Mouse (Mus musculus) brain, embryonic 14.5 days (tissue): ENCODE measurements around the gene Serpina16.

Experiments
- CTCF ChIP-seq: fragments of 200-500 bp; IDR thresholded peaks from 2 replicates; pipeline ENCODE4 v1.5.1; 2012; ENCODE audit warnings: inconsistent platforms, mild to moderate bottlenecking, moderate library complexity, borderline replicate concordance; ENCODE audit not compliant: insufficient read depth, insufficient read length; ENCODE audit errors: extremely low read depth
- POLR2A ChIP-seq: fragments of 200-500 bp; IDR thresholded peaks from 2 replicates; pipeline ENCODE4 v1.6.1; 2012; ENCODE audit warnings: mild to moderate bottlenecking, inconsistent platforms, borderline replicate concordance; ENCODE audit not compliant: poor library complexity, insufficient read depth, insufficient read length, severe bottlenecking; ENCODE audit errors: extremely low read depth

DNA sequence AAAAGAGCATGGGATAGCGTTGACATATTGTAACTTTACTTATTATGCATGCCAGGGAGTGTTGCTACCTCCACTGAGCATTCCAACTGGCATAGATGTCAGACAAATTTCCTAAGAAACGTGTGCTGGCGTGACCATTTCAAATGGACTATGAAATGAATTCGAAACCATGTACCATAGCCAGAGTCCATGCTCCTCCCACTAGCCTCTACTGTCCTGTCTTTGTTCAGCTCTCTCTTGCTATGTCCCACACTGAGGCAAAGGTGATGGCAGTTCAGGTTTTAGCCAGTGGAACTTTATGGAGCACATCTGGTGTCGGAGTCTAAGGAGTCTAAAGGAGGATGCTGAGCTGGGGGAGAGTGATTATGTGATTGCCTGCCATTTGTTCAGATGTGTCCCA, 15.9 kb downstream of the Serpina16 start:
- no peak for TF ChIP-seq POLR2A
- TF ChIP-seq CTCF = no peak
